Mouse (Mus musculus) midbrain, embryonic 12.5 days (tissue): ENCODE data around the gene Prop1. TPM values are rescaled to one million over a fixed set of nuclear protein-coding genes. Genes with fewer than 3 reads are reported as not detected.

ENCODE experiments used
- ATAC-seq: fragments of 200-750 bp; cut with Nextera tagmentation; 2 replicates; pipeline ENCODE4 v1.8.0; 2017; ENCODE audit warnings: low read depth, moderate TSS enrichment, moderate library complexity; ENCODE audit not compliant: low FRiP score
- H3K27ac ChIP-seq: fragments of 300-500 bp; sonication (generic); replicated peaks from 2 replicates; pipeline ENCODE4 v1.5.1; 2016; ENCODE audit warnings: mild to moderate bottlenecking
- H3K27me3 ChIP-seq: fragments of 300-500 bp; sonication (generic); 2 replicates; pipeline ENCODE4 v1.6.1; 2016; ENCODE audit warnings: mild to moderate bottlenecking
- H3K36me3 ChIP-seq: fragments of 300-500 bp; sonication (generic); 2 replicates; pipeline ENCODE4 v1.6.1; 2016
- H3K4me1 ChIP-seq: fragments of 300-500 bp; sonication (generic); 2 replicates; pipeline ENCODE4 v1.6.1; 2016
- H3K4me2 ChIP-seq: fragments of 300-500 bp; sonication (generic); replicated peaks from 2 replicates; pipeline ENCODE4 v1.6.1; 2016; ENCODE audit warnings: mild to moderate bottlenecking, moderate library complexity
- H3K4me3 ChIP-seq: fragments of 300-500 bp; sonication (generic); 2 replicates; pipeline ENCODE4 v1.5.1; 2016; ENCODE audit warnings: mild to moderate bottlenecking
- H3K9ac ChIP-seq: fragments of 300-500 bp; sonication (generic); replicated peaks from 2 replicates; pipeline ENCODE4 v1.6.1; 2016; ENCODE audit warnings: mild to moderate bottlenecking, moderate library complexity
- H3K9me3 ChIP-seq: fragments of 300-500 bp; sonication (generic); 2 replicates; pipeline ENCODE4 v1.6.1; 2016; ENCODE audit warnings: mild to moderate bottlenecking
- whole genome bisulfite sequencing: fragments of 180-500 bp; shearing (Covaris S2); methylation state at CpG from one replicate; pipeline ENCODE4 v1.1.7; 2016; 5-methylcytosine and 5-hydroxymethylcytosine counted together
- polyA plus RNA-seq: library from polyadenylated mRNA; unstranded; fragments of >200 nt; fragmentation: Nextera tagmentation; extraction: Ambion mirVana; gene quantifications from 2 replicates; pipeline ENCODE4 v1.2.1, GENCODE M21; 2016

The Prop1 gene
- polyA plus RNA-seq = not detected in 2 replicates

- Histone ChIP-seq H3K4me3 (no peak within 1 kb of the TSS), H3K4me1 (no peaks in the 10 kb centered on the region), H3K27ac (no peak within 1 kb of the TSS), H3K36me3 (no peaks in the 10 kb centered on the region), H3K27me3 (no peaks in the 10 kb centered on the region), H3K9ac (no peak within 1 kb of the TSS), H3K9me3 (no peaks in the 10 kb centered on the region), H3K4me2 (no peak within 1 kb of the TSS)
- 63% methylated on average over 6 of the region's 6 CpGs for WGBS
- no peak for ATAC-seq
Observed at GRCm38 (mm10) chr11:50953665-50954064, at the start of gene Prop1. Gene Prop1, minus strand, starts transcription at chr11:50953765.

- Histone ChIP-seq H3K9ac (no peak within 1 kb of the TSS), H3K4me2 (no peak within 1 kb of the TSS), H3K36me3 (no peaks in the 10 kb centered on the region), H3K27me3 (no peaks in the 10 kb centered on the region), H3K9me3 (no peaks in the 10 kb centered on the region), H3K27ac (no peak within 1 kb of the TSS), H3K4me3 (no peak within 1 kb of the TSS), H3K4me1 (no peaks in the 10 kb centered on the region)
- no peak for ATAC-seq
- WGBS = 80% methylated on average over 5 of the region's 5 CpGs
Observed at GRCm38 (mm10) chr11:51003296-51003695, 49.7 kb upstream of the Prop1 start, which contains the start of gene Olfr51. Gene Olfr51, plus strand, starts transcription at chr11:51003596.

DNA sequence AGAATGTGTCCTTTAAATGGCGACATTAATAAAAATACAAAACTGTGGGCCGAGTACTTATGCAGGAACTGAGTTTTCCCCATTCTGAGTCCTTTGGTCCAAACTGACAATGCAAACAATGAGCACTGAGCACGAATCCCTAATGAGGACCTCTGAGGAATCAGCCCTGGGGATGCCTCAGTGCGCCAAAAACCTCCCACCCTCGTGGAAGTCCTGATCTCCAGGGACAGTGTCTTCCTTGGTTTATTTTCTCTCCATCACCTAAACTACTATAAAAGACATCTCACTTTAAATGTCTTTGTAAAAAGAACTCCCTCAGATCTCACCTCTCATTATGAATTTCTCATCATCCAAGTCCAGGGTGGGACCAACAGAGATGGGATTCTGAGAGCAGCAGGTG is 28.1 kb upstream of the Prop1 start, which contains the start of gene Olfr1377:
Gene Olfr1377, plus strand, starts transcription at position 301 of the 400 bp plus-strand sequence.
- H3K27me3 ChIP-seq = no peaks in the 10 kb centered on the region
- H3K9me3 ChIP-seq = no peaks in the 10 kb centered on the region
- no peaks in the 10 kb centered on the region for H3K36me3 ChIP-seq
- no peak within 1 kb of the TSS for H3K9ac ChIP-seq
- 64% methylated on average over 5 of the region's 5 CpGs for WGBS
- no peaks in the 10 kb centered on the region for H3K4me1 ChIP-seq
- H3K4me3 ChIP-seq = no peak within 1 kb of the TSS
- no peak for ATAC-seq
- no peak within 1 kb of the TSS for H3K4me2 ChIP-seq
- H3K27ac ChIP-seq = no peak within 1 kb of the TSS

DNA sequence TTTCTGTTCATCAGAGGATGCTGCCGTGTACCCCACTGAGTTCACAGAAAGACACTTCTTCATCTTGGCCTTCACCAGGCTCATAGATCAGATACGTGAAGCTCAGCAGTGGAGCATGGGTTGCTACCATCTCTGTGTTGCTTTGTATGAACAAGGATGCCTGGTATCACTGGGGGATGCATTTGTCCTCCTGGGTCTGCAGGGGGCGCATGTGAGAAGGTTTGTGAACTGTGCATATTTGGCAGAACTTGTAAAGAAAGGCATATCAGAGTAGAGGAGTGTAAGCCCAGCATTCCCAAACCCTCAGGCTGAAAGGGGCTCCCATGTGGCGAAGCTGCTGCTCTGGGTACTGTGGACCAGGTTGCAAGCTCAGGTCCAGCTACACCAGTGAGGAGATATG is 23.7 kb upstream of the Prop1 start:
- Histone ChIP-seq H3K4me1 (no peaks in the 10 kb centered on the region), H3K9me3 (no peaks in the 10 kb centered on the region), H3K9ac (no peak overlapping the region), H3K36me3 (no peaks in the 10 kb centered on the region), H3K4me2 (no peak overlapping the region), H3K27ac (no peak overlapping the region), H3K27me3 (no peaks in the 10 kb centered on the region), H3K4me3 (no peak overlapping the region)
- ATAC-seq = no peak
- 74% methylated on average over 4 of the region's 4 CpGs for WGBS

DNA sequence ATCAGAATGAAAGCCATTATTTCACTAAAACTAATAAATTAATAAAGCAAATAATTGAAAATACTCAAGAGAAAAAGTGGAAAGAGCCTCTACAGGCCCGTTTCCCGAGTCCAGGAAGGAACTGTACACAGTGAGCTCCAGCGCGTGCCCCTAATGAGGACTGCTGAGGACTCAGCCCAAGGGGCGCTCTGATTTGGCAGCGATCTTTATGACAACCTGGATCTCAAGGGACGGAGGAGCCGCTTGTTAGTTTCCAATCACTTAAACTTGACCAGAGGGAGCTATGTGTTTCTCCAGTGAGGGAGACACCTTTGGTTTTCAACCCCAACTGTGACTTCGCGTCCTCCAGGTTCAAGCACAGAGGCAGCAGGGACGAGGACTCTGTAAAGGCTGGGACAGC is 12.7 kb upstream of the Prop1 start, which contains the start of gene Olfr1378:
Gene Olfr1378, plus strand, starts transcription at position 301 of the 400 bp plus-strand sequence.
- ATAC-seq = no peak
- Histone ChIP-seq H3K9me3 (no peaks in the 10 kb centered on the region), H3K9ac (no peak within 1 kb of the TSS), H3K4me1 (no peaks in the 10 kb centered on the region), H3K36me3 (no peaks in the 10 kb centered on the region), H3K27ac (no peak within 1 kb of the TSS), H3K4me2 (no peak within 1 kb of the TSS), H3K4me3 (no peak within 1 kb of the TSS), H3K27me3 (no peaks in the 10 kb centered on the region)
- WGBS = 89% methylated on average over 11 of the region's 11 CpGs

DNA sequence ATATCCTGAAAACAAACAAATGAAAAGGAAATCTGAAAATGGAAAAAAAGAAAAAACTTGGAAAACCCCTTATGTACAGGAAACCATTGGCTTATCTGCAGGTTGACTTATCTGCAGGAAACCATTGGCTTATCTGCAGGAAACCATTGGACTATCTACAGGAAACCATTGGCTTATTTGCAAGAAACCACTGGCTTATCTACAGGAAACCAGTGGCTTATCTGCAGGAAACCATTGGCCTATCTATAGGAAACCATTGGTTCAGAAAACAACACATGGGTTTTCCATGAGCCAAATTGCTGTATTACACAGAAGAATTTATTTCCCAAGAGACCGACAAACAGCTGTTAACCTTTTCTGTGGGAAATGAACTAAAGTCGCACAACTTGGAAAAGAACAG is 11.3 kb upstream of the Prop1 start:
- no peak overlapping the region for H3K4me2 ChIP-seq
- H3K27ac ChIP-seq = no peak overlapping the region
- no peaks in the 10 kb centered on the region for H3K9me3 ChIP-seq
- no peak overlapping the region for H3K9ac ChIP-seq
- WGBS = 82% methylated on average over 2 of the region's 2 CpGs
- no peaks in the 10 kb centered on the region for H3K4me1 ChIP-seq
- no peak overlapping the region for H3K4me3 ChIP-seq
- no peaks in the 10 kb centered on the region for H3K27me3 ChIP-seq
- no peak for ATAC-seq
- H3K36me3 ChIP-seq = no peaks in the 10 kb centered on the region

DNA sequence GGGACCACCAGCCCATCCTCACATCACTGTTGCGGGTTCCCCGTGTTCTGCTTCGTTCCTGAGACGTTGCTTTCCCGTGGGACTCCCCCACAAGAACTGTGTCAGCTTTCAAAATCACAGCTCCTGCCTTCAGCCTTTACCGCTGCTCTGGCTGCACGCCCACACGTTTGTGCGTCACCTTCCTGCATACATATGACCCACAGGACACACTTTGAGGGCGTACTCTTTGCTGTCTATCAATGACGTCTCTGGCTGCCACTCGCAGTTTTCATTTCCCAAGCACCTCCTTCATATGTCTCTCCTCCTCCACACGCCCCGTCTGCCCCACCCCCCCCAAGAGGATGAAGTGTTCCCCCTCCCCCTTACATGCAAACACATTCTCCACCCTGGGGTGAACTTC is 1.3 kb downstream of the Prop1 start:
- ATAC-seq = no peak
- no peaks in the 10 kb centered on the region for H3K36me3 ChIP-seq
- no peaks in the 10 kb centered on the region for H3K27me3 ChIP-seq
- H3K4me3 ChIP-seq = no peak overlapping the region
- no peak overlapping the region for H3K27ac ChIP-seq
- WGBS = 74% methylated on average over 14 of the region's 14 CpGs
- no peaks in the 10 kb centered on the region for H3K9me3 ChIP-seq
- no peaks in the 10 kb centered on the region for H3K4me1 ChIP-seq
- no peak overlapping the region for H3K9ac ChIP-seq
- no peak overlapping the region for H3K4me2 ChIP-seq

DNA sequence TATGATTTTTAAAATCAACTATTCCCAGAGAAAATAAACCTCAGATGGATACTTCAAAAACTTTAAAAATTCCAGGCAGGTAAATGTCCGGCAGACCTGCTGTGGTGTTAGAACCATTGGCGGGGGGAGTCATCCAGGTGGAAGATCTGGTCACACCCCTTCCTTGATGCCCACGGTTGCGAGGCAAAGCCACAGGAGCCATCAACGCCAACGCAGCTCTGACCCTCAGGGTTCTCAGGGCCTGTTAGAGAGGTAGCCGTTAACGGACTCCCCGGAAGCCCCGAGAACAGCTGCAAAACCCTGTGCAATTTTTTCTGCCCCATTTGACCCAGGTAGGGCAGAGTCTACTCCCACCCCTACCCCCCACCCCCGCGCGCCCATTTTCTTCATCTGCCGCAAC is 10.1 kb downstream of the Prop1 start, which contains the start of gene 4933414I15Rik:
Gene 4933414I15Rik, minus strand, starts transcription at position 260 of the 400 bp plus-strand sequence.
- 82% methylated on average over 14 of the region's 14 CpGs for WGBS
- no peak for ATAC-seq
- Histone ChIP-seq H3K4me3 (no peak within 1 kb of the TSS), H3K27ac (no peak within 1 kb of the TSS), H3K9ac (no peak within 1 kb of the TSS), H3K36me3 (no peaks in the 10 kb centered on the region), H3K27me3 (no peaks in the 10 kb centered on the region), H3K4me1 (no peaks in the 10 kb centered on the region), H3K4me2 (no peak within 1 kb of the TSS), H3K9me3 (no peaks in the 10 kb centered on the region)

DNA sequence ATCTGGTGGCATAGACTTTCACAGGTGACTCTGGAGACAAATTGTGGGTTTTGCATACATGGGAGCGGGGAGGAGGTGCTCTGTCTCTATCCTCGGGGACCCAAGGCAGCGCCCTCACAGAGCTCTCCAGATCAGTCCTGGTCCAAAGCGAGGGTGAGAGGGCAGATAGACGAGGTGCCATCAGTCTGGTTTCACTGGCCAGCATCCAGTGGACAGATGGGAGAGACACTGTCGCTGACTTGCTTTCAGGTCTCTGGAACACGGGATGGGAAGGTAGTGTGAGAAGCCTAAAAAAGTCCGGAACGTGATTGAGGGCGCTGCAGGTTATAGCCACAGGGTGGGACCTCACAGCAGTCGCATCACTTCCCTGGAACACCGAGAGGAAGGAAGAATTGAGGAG is 11.2 kb downstream of the Prop1 start:
- 79% methylated on average over 12 of the region's 12 CpGs for WGBS
- no peak overlapping the region for H3K27ac ChIP-seq
- no peaks in the 10 kb centered on the region for H3K4me1 ChIP-seq
- no peak overlapping the region for H3K9ac ChIP-seq
- H3K4me2 ChIP-seq = no peak overlapping the region
- H3K4me3 ChIP-seq = no peak overlapping the region
- no peaks in the 10 kb centered on the region for H3K27me3 ChIP-seq
- no peak for ATAC-seq
- no peaks in the 10 kb centered on the region for H3K36me3 ChIP-seq
- H3K9me3 ChIP-seq = no peaks in the 10 kb centered on the region

- H3K4me3 ChIP-seq = no peak overlapping the region
- H3K27me3 ChIP-seq = no peaks in the 10 kb centered on the region
- H3K4me2 ChIP-seq = no peak overlapping the region
- WGBS = 34% methylated on average over 14 of the region's 14 CpGs
- H3K36me3 ChIP-seq = no peaks in the 10 kb centered on the region
- H3K4me1 ChIP-seq = no peaks in the 10 kb centered on the region
- peak; percentile 27; the same call in 1 of the 2 replicates for ATAC-seq
- H3K27ac ChIP-seq = no peak overlapping the region
- no peaks in the 10 kb centered on the region for H3K9me3 ChIP-seq
- no peak overlapping the region for H3K9ac ChIP-seq
Observed at GRCm38 (mm10) chr11:50939621-50940366, 13.8 kb downstream of the Prop1 start.

- no peak for ATAC-seq
- Histone ChIP-seq H3K27me3 (no peaks in the 10 kb centered on the region), H3K4me3 (no peak overlapping the region), H3K4me1 (no peaks in the 10 kb centered on the region), H3K4me2 (no peak overlapping the region), H3K36me3 (no peaks in the 10 kb centered on the region), H3K9me3 (no peaks in the 10 kb centered on the region), H3K9ac (no peak overlapping the region), H3K27ac (no peak overlapping the region)
- 81% methylated on average over 8 of the region's 8 CpGs for WGBS
Observed at GRCm38 (mm10) chr11:50938435-50938834, 15.1 kb downstream of the Prop1 start.

GRCm38 (mm10) chr11:50932040-50932439 is 21.5 kb downstream of the Prop1 start:
- Histone ChIP-seq H3K9ac (no peak overlapping the region), H3K4me3 (no peak overlapping the region), H3K36me3 (no peaks in the 10 kb centered on the region), H3K9me3 (no peaks in the 10 kb centered on the region), H3K27ac (peak overlapping the region; percentile 64), H3K4me2 (peak overlapping the region; percentile 88), H3K27me3 (peaks cover 4% of the 10 kb centered on the region; the same call in 1 of the 2 replicates), H3K4me1 (peaks cover 13% of the 10 kb centered on the region; the same call in 1 of the 2 replicates)
- 76% methylated on average over 1 of the region's 1 CpGs for WGBS
- ATAC-seq = peak; percentile 57
